Mouse (Mus musculus): ENCODE results near the gene Tpk1.

GRCm38 (mm10) chr6:43295908-43296307, 370.2 kb downstream of the Tpk1 start:
- no peak for TF ChIP-seq CTCF (IDR thresholded peaks at IDR 0.05; ENCODE audit: extremely low read depth, insufficient read length, insufficient replicate concordance, low read depth, low read length)
- TF ChIP-seq POLR2A (IDR thresholded peaks at IDR 0.05; ENCODE audit: low read depth, low read length), result no peak
